In the genomic region with DNA sequence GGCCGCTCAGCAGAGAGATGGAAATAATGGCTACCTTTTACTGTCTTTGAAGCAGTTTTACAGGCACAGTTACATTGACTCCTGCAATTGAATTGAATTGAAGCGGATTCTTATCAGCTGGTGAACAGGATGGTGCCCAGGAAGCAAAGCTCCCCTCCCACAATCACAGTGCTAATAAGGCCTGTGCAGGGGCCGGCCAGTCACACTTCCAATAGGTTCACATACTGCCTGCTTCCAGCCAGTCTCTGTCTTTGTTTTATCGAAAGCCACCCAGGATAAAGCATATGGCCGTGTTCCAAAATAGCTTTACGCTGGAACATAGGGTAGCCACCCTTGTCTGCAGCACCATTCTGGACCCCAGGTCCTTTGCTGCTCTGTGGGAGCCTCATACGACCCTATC, we compare ENCODE assay signal across 8 mouse cellular contexts. TPM values are rescaled to one million over a fixed set of nuclear protein-coding genes. Genes with fewer than 3 reads are reported as not detected.
DNase-seq lines count a peak whose midpoint lies in the region; ATAC-seq and TF ChIP-seq lines count a peak whose summit lies in the region.

No protein-coding gene starts in this region.

- H3K4me3 ChIP-seq in heart, embryonic 12.5 days = peak overlapping the region; percentile 98; the same call in 1 of the 2 replicates
- H3K4me3 ChIP-seq in hindbrain, embryonic 13.5 days = peak overlapping the region; percentile 97
- H3K4me3 ChIP-seq in midbrain, embryonic 12.5 days = peak overlapping the region; percentile 84; the same call in 1 of the 2 replicates

- TF ChIP-seq POLR2A in brain, embryonic 14.5 days (IDR thresholded peaks at IDR 0.05; ENCODE audit: borderline replicate concordance, extremely low read depth, insufficient read depth, insufficient read length, poor library complexity, severe bottlenecking) = no peak

- 37% methylated on average over 7 of the region's 7 CpGs for WGBS in heart, embryonic 12.5 days
- WGBS in hindbrain, embryonic 13.5 days = 36% methylated on average over 7 of the region's 7 CpGs
- 54% methylated on average over 7 of the region's 7 CpGs for WGBS in midbrain, embryonic 12.5 days

- H3K27me3 ChIP-seq in heart, embryonic 12.5 days (replicated peaks) = no peaks in the 10 kb centered on the region
- H3K27me3 ChIP-seq in hindbrain, embryonic 13.5 days = peaks cover 13% of the 10 kb centered on the region
- H3K27me3 ChIP-seq in midbrain, embryonic 12.5 days = peaks cover 33% of the 10 kb centered on the region

- no peak for DNase-seq in heart, postnatal 14 days
- DNase-seq in brain, embryonic 14.5 days (ENCODE audit: low read depth) = peak; percentile 64
- DNase-seq in adrenal gland, postnatal 25 days = no peak
- no peak for DNase-seq in thymus, postnatal 4 days
- no peak for DNase-seq in left cerebral cortex, adult 8-10 months (ENCODE audit: low spot score in 2 of 2)

- peak overlapping the region; percentile 94 for H3K4me2 ChIP-seq in heart, embryonic 12.5 days
- peak overlapping the region; percentile 97 for H3K4me2 ChIP-seq in hindbrain, embryonic 13.5 days
- H3K4me2 ChIP-seq in midbrain, embryonic 12.5 days (replicated peaks) = peak overlapping the region; percentile 82

- no peak for TF ChIP-seq CTCF in brain, embryonic 14.5 days (IDR thresholded peaks at IDR 0.05; ENCODE audit: borderline replicate concordance, extremely low read depth, insufficient read depth, insufficient read length)

- no peak overlapping the region for H3K27ac ChIP-seq in heart, embryonic 12.5 days (ENCODE audit: poor library complexity, severe bottlenecking)
- H3K27ac ChIP-seq in hindbrain, embryonic 13.5 days = peak overlapping the region; percentile 96
- H3K27ac ChIP-seq in midbrain, embryonic 12.5 days (replicated peaks) = peak overlapping the region; percentile 69

- H3K9me3 ChIP-seq in heart, embryonic 12.5 days (replicated peaks) = no peaks in the 10 kb centered on the region
- H3K9me3 ChIP-seq in hindbrain, embryonic 13.5 days = no peaks in the 10 kb centered on the region
- H3K9me3 ChIP-seq in midbrain, embryonic 12.5 days = no peaks in the 10 kb centered on the region

- H3K9ac ChIP-seq in heart, embryonic 12.5 days = peak overlapping the region; percentile 63; the same call in 1 of the 2 replicates
- H3K9ac ChIP-seq in hindbrain, embryonic 13.5 days = peak overlapping the region; percentile 97
- peak overlapping the region; percentile 69; the same call in 1 of the 2 replicates for H3K9ac ChIP-seq in midbrain, embryonic 12.5 days (replicated peaks)

- intact Hi-C loops in heart, postnatal 14 days (cut with DNase I) = loop anchor here (5.0 kb wide), 1 partner anchor 40 kb away; a partner anchor contains a TSS

- no peak for ATAC-seq in heart, embryonic 12.5 days (ENCODE audit: insufficient number of reproducible peaks, low FRiP score)
- ATAC-seq in hindbrain, embryonic 13.5 days (ENCODE audit: low FRiP score) = no peak
- ATAC-seq in midbrain, embryonic 12.5 days (ENCODE audit: low FRiP score, low read depth) = no peak

- H3K4me1 ChIP-seq in heart, embryonic 12.5 days (replicated peaks) = peaks cover 32% of the 10 kb centered on the region
- H3K4me1 ChIP-seq in hindbrain, embryonic 13.5 days (replicated peaks) = peaks cover 51% of the 10 kb centered on the region
- peaks cover 41% of the 10 kb centered on the region for H3K4me1 ChIP-seq in midbrain, embryonic 12.5 days

- no peaks in the 10 kb centered on the region for H3K36me3 ChIP-seq in heart, embryonic 12.5 days
- H3K36me3 ChIP-seq in hindbrain, embryonic 13.5 days = no peaks in the 10 kb centered on the region
- H3K36me3 ChIP-seq in midbrain, embryonic 12.5 days = no peaks in the 10 kb centered on the region

RNA-seq across cellular contexts. Expression of a gene that starts 1.1 kb away (rescaled TPM):
- 47.1 TPM in 2 replicates for polyA plus RNA-seq in heart, embryonic 12.5 days (2016; fragmentation: Nextera tagmentation; extraction: Ambion mirVana)
- 10 to 100 TPM; 22.2 to 25.1 TPM for total RNA-seq in heart, postnatal 14 days (2021)
- 114 and 125 TPM in 2 replicates for polyA plus RNA-seq in brain, embryonic 14.5 days (2012; rRNA removed)
- 90.8 and 91.6 TPM in 2 replicates for polyA plus RNA-seq in hindbrain, embryonic 13.5 days (2015; fragmentation: Nextera tagmentation; extraction: Ambion mirVana)
- 88.2 and 89.3 TPM in 2 replicates for polyA plus RNA-seq in midbrain, embryonic 12.5 days (2016; fragmentation: Nextera tagmentation; extraction: Ambion mirVana)
- total RNA-seq in adrenal gland, postnatal 25 days (2021) = 27.7 and 27.9 TPM in 2 replicates
- 100 to 1,000 TPM; 127 to 150 (median 134) TPM for total RNA-seq in left cerebral cortex, adult 8-10 months (2022)

RNA-seq across cellular contexts. Expression of a gene that starts 39.7 kb away (rescaled TPM):
- polyA plus RNA-seq in heart, embryonic 12.5 days (2016; fragmentation: Nextera tagmentation; extraction: Ambion mirVana) = 39.7 and 40.6 TPM in 2 replicates
- total RNA-seq in heart, postnatal 14 days (2021) = 10 to 100 TPM; 16.9 to 17.4 TPM
- 62.3 and 78.7 TPM in 2 replicates for polyA plus RNA-seq in brain, embryonic 14.5 days (2012; rRNA removed)
- 61.5 and 68.1 TPM in 2 replicates for polyA plus RNA-seq in hindbrain, embryonic 13.5 days (2015; fragmentation: Nextera tagmentation; extraction: Ambion mirVana)
- polyA plus RNA-seq in midbrain, embryonic 12.5 days (2016; fragmentation: Nextera tagmentation; extraction: Ambion mirVana) = 61.6 and 67.1 TPM in 2 replicates
- 53.0 and 62.2 TPM in 2 replicates for total RNA-seq in adrenal gland, postnatal 25 days (2021)
- 10 to 100 TPM; 57.0 to 58.1 (median 57.6) TPM for total RNA-seq in left cerebral cortex, adult 8-10 months (2022)

RNA-seq across cellular contexts. Expression of a gene that starts 41.1 kb away (rescaled TPM):
- polyA plus RNA-seq in heart, embryonic 12.5 days (2016; fragmentation: Nextera tagmentation; extraction: Ambion mirVana) = 0.08 TPM in 1 of 2 replicates, not detected in the other
- not detected for total RNA-seq in heart, postnatal 14 days (2021)
- 6.5 and 7.2 TPM in 2 replicates for polyA plus RNA-seq in brain, embryonic 14.5 days (2012; rRNA removed)
- 8.1 and 9.3 TPM in 2 replicates for polyA plus RNA-seq in hindbrain, embryonic 13.5 days (2015; fragmentation: Nextera tagmentation; extraction: Ambion mirVana)
- 7.6 and 9.2 TPM in 2 replicates for polyA plus RNA-seq in midbrain, embryonic 12.5 days (2016; fragmentation: Nextera tagmentation; extraction: Ambion mirVana)
- not detected in 2 replicates for total RNA-seq in adrenal gland, postnatal 25 days (2021)
- under 1 TPM in 1 of 4 experiments, not detected in 3; 0.11 TPM for total RNA-seq in left cerebral cortex, adult 8-10 months (2022)
